Mouse (Mus musculus): ENCODE measurements around the gene Hyal6.

Gene Hyal6

DNA sequence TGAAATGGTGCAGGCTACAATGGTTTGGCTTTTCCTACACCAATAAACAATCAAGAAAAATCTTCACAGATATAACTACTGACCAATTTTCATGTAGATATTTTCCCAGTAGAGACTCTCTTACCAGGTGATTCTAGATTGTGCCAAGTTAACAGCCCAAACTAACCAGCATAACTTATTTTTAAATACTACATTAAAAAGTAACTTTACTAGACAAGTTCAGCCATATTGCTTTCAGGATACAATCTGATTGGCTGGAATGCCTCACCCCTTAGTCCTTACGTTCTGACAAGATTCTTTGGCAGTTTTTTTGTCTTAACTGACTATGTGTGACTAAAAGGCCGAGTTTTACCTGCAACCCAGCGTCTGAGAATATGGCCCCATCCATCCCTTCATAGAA, at the start of gene Hyal6:
TSS of gene Hyal6 (plus strand) at position 301 of the 400 bp plus-strand sequence.
- in situ Hi-C loops (cut with MboI, MseI), result no loop called here

DNA sequence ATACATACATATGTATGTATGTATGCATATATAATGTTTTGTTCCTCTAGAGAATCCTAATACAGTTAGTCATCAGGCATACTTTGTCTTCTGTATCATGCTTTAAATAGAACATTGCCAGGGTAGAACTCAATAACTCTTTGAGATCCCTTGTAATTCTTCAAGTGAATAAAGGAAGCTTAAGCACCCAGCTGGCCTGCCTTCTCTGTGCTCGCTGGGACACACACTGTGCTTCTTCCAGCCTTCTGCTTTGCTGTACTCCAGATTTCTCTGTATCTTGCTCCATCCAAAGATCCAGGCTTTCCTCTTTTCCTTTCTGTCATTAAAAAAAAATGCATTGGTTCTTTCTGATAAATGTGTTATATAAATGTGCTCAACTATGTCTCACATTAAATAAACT, 45.2 kb upstream of the Hyal6 start:
- in situ Hi-C loops (cut with MboI, MseI), result loop anchor here in 1 of 2 experiments (10.0 kb wide), 1 partner anchor 1053 kb away; no protein-coding TSS in a partner anchor

DNA sequence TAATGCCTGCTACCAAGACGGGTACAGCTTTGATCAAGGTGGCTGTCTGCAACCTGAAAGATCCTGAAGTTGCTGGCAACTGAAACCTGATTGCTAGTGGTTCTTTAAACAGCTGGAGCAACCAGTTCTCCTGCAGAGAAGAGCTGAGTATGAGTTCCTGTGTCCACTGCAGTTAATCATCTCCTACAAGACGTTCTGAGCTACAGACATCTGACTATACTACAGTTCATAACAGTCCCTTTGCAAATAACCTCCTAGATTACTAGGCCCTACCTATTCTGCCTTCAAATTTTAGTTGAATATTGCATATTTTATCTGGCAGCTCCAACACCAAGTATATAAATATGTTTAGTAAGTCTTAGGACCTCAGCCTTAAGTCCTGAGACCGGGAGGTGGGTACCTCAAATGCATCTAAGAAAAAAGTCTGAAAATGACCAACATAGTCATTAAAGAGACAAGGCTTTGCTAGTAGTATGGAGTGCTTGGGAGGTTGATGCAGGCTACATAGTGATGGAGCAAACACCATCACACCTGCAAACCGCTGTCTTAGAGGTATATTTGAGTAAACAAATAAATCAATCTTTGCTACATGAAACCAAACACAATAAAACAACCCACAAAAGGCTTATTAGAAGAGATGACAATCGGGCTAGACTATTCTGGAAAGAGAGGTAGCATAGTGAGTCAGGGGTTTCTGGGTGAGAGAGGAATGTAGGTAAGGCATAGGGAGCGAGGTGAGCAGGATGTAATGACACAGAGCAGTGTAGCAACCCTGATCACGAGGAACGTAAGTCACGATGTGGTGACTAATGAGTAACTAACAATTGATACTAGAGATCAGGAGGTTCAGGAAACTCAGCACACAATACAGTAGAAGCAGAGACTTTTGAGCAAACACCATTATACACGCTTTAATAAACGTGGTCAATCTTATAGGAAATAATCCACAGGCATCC, 38.3 kb upstream of the Hyal6 start:
- in situ Hi-C loops (cut with MboI, MseI), result no loop called here

DNA sequence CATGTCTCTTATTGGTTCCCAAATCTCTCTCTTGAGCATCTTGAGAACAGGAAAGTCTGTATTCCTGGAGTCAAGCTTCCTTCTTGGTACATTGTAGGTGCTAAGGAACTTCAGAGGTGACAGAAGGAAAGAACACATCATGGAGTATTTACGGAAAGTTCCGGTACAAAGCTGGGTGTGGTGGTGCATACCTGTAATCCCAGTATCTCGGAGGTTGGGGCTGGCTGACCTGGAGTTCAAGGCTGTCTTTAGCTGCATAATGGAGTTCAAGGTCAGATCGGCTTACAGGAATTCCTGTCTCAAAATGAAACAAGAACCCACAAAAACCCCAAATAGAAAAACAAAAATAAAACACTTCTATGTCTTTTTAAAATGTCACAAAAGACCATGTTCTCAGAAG, 36.9 kb upstream of the Hyal6 start:
- in situ Hi-C loops (cut with MboI, MseI), result no loop called here

DNA sequence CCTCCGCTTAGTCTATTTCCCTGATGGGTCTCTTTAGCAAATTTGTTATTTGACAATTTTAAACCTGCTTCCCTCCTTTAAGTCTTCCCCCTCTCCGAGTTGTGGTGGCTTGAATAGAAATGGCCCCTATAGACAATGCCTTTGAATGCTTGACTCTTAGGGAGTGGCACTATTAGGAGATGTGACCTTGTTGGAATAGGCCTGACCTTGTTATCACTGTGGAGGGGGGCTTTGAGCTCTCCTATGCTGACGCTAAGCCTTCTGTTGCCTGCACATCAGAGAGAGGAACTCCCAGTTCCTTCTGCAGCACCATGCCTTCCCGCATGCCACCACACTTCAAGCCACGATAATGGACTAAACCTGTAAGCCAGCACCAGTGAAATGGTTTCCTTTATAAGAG, 35.8 kb upstream of the Hyal6 start:
- in situ Hi-C loops (cut with MboI, MseI), result no loop called here

DNA sequence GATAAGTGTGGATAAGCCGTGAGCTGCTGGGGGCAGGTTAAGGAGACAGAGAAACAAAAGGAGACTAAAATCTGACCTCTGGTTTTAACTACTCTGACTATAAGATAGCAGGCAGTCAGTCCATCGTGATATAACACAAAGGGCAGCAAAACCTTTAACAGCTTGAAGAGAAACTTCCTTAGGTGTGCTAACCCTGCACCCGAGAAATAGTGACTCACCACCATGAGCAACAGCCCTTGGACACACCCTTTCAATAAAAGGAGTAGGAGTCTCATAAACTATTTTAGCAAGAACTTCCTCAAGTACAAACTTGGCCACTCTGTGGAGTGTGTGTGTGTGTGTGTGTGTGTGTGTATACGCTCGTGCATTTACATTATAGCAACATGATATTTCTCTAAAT, 26.0 kb upstream of the Hyal6 start:
- in situ Hi-C loops (cut with MboI, MseI), result no loop called here

DNA sequence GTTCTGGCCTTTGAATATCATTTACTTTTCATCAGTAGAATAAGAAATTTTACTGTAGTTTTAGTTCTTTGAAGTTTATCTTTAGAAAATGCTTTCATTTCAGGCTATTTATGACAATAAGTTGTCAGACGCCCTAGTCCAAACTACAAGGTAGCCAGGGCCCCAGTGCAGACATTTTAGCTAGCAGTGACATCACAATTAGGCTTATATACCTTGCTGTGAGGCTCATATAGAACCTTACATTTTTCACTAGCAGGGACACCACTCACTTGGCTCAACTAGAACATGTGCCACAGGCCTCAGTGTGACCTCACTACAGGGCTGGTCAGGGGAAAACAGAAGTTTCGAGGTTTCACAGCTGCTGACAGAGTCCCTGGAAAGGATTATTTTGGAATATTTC, 25.5 kb upstream of the Hyal6 start:
- in situ Hi-C loops (cut with MboI, MseI), result no loop called here

DNA sequence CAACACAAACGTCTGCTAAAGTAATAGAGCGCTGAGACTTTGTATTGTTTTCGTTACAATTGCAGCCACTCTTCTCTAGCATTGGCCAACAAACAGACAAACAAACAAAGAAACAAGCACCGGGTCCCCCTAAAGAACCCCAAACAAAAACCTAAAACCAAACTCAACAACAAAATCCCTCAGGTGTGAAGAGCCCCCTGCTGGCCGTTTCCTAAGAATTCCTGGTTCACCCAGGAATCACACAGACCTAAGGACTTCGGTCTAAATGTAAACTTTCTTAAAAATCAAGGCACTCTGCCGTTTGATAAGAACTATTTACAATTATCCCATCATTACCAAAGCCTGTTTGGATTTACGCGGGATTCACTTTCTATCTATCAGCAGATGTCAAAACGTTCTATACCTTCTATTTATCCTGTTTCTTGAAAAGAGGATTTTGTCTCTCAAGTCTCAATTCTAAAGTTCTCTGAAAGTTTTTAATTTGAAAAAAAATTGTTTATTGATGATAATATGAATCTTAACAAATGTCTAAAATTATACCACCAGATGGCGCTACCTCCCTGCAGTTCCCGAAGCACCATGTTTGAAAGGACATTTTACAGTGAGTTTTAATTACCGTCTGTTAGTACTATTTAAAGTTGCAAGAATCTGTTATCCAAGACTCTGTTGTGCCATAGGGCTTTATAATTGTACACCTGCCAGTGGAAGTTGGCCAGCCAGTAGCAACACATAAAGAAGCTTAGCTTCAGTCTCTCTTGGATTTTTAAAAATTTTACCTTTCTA, 11.5 kb upstream of the Hyal6 start:
- in situ Hi-C loops (cut with MboI, MseI), result no loop called here

DNA sequence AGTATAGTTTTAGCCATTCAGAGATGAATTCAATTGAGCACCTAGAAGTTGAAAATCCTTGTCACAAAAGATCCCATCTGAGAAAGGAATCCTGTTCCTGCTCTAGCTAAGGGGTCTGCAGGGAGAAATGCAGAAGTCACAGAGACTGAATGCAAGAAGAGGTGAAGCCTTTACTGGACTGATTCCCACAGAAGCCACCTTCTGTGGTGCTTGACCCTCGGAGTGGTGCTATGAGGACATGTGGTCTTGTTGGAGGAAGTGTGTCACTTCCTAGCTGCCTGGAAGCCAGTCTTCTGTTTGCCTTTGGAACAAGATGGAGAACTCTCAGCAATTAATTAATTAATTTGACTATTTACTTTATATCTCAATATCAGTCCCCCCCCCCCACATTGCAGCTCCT, 4.9 kb upstream of the Hyal6 start:
- in situ Hi-C loops (cut with MboI, MseI), result no loop called here

DNA sequence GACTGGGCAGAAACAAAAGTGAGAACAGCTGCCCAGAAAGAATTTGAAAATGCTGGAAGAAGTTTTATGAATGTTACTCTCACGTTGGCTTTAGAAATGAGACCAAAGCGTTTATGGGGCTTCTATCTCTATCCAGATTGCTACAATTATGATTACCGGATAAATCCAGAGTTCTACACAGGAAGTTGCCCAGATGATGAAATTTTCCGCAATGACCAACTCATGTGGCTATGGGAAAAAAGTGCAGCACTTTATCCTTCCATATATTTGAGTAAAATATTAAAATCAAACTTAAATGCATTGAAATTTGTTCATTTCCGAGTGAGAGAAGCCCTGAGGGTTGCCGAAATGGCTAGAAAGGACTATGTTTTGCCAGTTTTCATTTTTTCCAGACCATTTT, 1.5 kb downstream of the Hyal6 start:
- in situ Hi-C loops (cut with MboI, MseI), result no loop called here

DNA sequence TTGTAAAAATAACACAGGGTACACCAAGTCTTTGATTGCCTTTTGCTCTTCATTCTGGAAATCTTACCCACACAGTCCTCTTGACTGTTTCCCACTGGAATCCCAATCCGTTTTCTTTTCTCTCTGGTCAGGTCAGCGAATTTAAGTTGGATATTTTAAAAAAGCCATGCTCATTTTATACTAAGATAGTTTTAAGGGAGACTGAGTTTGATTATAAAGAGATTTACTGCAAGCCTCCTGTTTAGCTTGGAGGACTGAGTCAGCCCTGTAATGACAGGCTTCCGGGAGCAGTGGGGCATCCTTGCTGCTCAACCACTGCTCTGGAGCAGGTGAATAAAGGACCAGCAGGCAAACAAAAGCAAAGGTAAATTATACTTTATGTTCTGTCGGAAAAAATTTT, 15.0 kb downstream of the Hyal6 start, which contains the start of gene Hyal4:
TSS of gene Hyal4 (plus strand) at position 301 of the 400 bp plus-strand sequence.
- in situ Hi-C loops (cut with MboI, MseI), result no loop called here

DNA sequence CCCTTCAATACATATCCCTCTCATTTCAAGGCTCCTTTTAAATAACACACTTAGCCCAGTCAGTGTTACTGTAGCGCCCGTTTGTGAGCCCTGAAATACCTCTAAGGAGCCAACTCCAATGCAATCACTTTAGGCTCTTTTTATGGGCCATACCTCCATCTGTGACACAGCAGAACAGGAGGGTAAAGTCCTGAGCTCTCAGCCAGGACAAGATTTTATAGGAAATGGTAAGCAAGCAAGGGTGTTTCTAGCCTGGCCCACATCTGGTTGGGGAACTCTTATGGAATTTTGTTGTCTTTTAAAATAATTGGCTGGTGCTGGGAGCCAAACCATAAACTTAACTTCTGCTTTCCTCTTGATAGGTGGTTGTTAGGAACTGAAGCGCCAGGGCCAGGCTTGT, 26.2 kb downstream of the Hyal6 start:
- in situ Hi-C loops (cut with MboI, MseI), result no loop called here

DNA sequence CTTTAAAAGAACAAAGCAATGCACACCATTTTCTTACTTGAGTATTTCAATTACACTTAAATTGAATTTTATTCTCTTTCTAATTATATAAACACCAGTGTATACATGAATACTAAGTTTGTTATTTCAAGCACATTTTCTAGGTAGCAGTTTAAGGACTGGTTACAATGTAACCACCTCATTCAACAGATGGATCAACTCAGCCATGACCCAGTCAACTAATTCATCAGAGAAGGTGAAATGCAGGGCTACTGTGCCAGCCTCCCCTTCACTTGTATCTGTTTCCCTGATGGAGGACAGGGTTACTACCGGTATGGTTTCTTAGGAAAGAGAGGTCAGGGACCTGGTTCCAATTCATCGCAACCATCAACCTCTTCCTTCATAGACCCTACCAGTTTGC, 33.2 kb downstream of the Hyal6 start:
- in situ Hi-C loops (cut with MboI, MseI), result no loop called here

DNA sequence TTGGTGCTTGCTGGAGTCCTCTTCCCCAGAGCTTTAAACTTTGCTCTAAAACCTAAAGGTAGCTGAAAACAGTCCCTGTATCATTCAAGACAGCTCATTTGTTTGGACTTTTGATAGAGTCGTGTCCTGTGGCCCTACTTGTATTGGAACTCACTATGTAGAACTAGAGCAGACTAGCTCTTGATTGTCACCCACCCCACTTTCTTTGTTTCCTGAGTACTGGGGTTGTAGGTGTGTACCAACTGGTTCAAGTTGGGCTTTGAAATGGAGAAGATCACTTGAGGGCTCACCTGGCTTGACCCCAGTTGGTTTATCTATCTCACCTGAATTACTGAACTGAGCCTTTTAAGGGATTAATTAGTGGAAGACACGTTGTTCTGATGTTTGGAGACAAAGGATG, 46.1 kb downstream of the Hyal6 start:
- in situ Hi-C loops (cut with MboI, MseI), result no loop called here

DNA sequence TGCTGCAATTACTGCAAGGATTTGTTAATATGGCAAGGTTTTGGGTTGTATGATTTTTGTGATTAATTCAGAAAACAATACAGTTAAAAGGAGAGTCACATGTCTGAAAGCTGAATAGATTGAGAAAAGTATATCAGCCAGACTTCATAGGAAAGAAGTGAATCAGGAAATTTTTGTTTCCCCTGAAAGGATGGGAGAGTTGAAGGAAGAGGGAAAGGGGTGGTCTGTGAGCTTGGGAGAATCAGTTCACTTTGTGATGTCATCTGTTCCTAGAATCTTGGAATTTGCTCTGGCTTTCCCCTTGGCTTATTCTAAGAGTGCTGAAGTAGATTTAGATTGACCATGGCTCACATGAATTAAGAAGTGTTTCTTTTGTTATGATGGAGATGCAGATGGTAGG, 57.8 kb downstream of the Hyal6 start, which contains the start of gene Spam1:
TSS of gene Spam1 (plus strand) at position 301 of the 400 bp plus-strand sequence.
- in situ Hi-C loops (cut with MboI, MseI), result no loop called here

All from T-helper 17 cell (primary cell).